Mouse (Mus musculus): ENCODE results near the gene Zfp366. TPM values are rescaled to one million over a fixed set of nuclear protein-coding genes. Genes with fewer than 3 reads are reported as not detected.
A peak's percentile ranks its signal among the peaks of the same experiment; 100 is the strongest.
"Not testable (repeated sequence)": the region's sequence is repeated elsewhere in the genome, so short reads cannot be mapped to it uniquely, and the experiment has no call there.

Zfp366 gene
- polyA plus RNA-seq (2015; fragmentation: Nextera tagmentation; extraction: Ambion mirVana): 0.27 and 0.55 TPM in 2 replicates

- no peak for DNase-seq (ENCODE audit: low spot score)
Observed at GRCm38 (mm10) chr13:99184155-99184886, at the start of gene Zfp366. TSS of gene Zfp366 (plus strand) at chr13:99184823.

DNA sequence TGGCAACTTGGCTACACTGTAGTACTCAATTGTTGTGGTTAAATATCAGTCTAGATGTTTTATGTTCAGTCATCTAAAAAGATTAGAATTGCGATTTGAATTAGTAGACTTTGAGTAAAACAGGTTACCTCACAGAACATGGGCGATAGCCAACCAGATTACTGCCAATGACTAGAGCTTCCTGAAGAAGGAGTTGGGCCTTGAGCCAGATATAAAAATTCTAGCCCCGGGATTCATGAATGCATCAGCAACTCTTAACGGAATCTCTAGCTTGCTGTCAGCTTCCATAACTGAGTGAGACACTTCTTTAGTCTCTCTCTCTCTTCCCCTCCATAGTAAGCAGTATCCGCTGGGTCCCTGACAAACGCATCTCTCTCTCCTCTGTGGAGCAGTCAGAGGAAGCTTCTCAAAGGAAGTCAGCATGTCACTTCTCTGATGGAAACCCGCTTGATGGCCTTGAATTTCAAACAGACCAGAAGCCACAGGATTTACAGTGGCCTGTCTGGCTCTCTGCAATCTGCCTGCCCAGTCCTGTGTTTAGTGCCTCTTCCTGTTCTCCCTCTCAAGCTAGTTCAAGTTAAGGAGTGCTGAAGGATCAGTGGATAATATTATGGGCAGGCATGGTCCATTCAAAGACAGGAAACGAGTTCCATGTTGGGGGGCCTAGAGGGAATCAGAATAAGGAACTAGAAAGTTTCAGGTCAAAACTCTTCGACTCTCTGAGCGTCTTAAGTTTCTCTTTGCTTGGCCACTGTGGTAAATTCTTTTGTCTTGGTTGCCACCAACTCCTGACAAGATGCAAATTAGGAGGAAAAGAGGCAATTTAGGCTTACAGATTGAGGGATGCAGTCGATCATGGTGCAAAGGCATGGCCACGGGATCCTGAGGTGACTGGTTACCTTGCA is 46.0 kb upstream of the Zfp366 start:
- DNase-seq (ENCODE audit: low spot score): no peak

- DNase-seq (ENCODE audit: low spot score): peak; percentile 13
Observed at GRCm38 (mm10) chr13:99146355-99146871, 38.2 kb upstream of the Zfp366 start.

GRCm38 (mm10) chr13:99147645-99148111 is 36.9 kb upstream of the Zfp366 start:
- no peak for DNase-seq (ENCODE audit: low spot score)

- no peak for DNase-seq (ENCODE audit: low spot score)
Observed at GRCm38 (mm10) chr13:99149551-99150305, 34.9 kb upstream of the Zfp366 start.

- DNase-seq (ENCODE audit: low spot score): no peak
Observed at GRCm38 (mm10) chr13:99150626-99151025, 34.0 kb upstream of the Zfp366 start.

- no peak for DNase-seq (ENCODE audit: low spot score)
Observed at GRCm38 (mm10) chr13:99151121-99151520, 33.5 kb upstream of the Zfp366 start.

GRCm38 (mm10) chr13:99152305-99152930 is 32.2 kb upstream of the Zfp366 start:
- DNase-seq (ENCODE audit: low spot score): no peak

DNA sequence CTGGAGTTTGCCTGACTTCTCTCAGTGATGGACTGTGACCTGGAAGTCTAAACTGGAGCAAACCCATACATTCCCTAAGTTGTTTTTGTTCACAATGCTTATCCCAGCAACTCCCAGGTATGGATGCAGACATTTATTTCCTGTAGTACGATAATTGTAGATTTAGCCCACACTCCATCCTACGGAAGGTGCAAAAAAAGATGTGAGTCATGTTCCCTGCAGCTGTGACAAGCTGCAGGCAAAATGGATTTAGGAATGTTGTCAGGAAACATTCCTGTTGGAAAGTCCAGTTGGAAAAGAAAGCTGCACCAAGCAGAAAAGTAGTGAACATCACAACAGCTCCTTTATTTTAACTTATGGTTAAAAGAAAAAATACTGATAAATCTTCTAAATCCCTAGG is 26.9 kb upstream of the Zfp366 start:
- DNase-seq (ENCODE audit: low spot score): no peak

DNA sequence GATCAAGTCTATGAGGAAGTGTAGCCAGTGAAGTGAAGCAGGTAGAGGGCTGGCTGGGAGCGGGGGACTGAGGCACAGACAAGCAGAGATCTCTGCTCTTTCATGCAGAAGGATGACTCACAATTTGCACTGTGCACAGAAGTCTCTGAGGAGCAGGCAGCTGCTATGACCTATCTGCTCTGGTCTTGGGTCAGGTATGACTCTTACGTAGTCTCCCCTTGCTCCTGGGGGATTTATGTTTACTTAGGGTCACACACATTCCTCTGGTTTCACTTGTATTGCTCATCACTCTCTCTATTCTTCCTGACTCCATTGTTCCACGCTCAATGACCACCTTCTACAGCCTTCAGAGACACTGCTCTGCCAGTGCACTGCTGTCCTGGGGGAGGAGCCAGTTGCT is 25.9 kb upstream of the Zfp366 start:
- DNase-seq (ENCODE audit: low spot score): no peak

DNA sequence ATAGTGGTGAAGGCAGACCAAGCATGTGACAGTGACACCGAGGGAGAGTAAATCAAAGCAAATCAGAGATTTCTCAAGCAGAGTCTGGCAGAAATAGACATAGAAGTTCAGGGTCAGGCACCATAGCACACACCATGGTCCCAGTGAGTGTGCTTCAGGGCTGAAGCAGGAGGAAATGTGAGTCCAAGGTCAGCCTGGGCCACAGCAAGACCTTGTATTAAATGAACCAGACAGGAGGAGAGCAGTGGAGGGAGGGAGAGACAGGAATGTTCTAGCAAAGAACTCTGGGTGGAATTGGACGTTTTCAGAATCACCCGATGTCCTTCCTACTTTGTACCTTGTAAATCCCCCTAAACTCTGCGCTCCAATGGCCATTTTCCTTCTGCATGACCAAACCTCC is 21.6 kb upstream of the Zfp366 start:
- no peak for DNase-seq (ENCODE audit: low spot score)

DNA sequence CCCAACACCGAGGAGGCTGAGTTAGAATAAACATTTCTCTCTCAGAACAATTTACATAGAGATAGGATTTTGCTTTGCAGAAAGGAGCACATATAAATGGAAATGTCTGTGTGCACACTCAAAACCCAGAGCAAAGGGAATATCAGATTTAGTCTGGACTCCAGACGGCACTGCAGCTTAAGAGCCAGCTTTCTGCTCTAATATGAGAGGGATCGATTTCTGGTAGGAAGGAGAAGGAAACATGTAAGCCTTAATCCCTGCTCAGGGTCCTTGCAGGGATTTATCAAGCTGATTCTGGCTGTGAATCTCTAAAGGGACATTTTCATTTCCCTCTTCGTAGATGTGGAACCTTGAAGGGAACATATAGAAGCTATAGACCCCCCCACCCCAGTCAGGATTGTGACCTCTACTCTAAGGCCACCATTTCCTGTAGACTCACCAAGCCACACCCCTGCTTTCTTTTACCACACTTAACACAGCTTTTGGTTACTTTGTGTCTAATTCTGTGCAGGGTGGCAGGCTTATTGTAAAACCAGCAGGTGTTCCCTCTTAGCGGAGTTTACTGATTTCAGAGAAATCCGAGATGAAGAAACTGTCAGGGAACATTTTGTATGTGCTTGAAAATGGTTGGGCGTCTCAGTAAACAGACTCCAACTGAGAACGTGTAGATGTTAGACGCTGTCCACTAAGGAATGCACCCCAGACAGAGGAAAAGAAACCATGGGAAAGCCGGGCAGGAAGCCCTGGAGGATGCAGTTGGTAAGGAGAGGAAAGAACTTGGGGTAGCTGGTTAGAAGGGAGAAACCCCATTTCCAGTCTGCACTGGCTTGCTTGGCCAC is 20.9 kb upstream of the Zfp366 start:
- no peak for DNase-seq (ENCODE audit: low spot score)

DNA sequence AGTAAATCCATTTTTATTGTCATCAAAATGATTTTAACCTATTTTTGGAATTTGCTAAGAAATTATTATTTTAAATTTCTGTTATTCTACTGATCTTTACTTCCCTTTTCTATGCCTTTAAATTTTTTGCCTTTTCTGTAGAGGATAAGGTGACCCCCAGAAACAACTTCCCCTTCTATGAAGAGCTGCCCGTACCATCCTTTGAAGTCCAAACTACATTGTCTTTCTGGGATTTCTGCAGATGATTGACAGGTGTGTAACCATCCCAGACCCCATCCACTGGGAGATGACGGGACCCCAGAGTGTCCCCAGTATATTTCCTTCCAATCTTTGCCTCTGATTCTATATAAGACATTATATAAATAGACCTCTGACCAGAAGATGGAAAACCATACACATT is 20.3 kb upstream of the Zfp366 start:
- DNase-seq (ENCODE audit: low spot score): no peak

GRCm38 (mm10) chr13:99169401-99169800 is 15.2 kb upstream of the Zfp366 start:
- no peak for DNase-seq (ENCODE audit: low spot score)

- no peak for DNase-seq (ENCODE audit: low spot score)
Observed at GRCm38 (mm10) chr13:99170337-99170736, 14.3 kb upstream of the Zfp366 start.

GRCm38 (mm10) chr13:99173849-99174248 is 10.8 kb upstream of the Zfp366 start:
- DNase-seq (ENCODE audit: low spot score): no peak

DNA sequence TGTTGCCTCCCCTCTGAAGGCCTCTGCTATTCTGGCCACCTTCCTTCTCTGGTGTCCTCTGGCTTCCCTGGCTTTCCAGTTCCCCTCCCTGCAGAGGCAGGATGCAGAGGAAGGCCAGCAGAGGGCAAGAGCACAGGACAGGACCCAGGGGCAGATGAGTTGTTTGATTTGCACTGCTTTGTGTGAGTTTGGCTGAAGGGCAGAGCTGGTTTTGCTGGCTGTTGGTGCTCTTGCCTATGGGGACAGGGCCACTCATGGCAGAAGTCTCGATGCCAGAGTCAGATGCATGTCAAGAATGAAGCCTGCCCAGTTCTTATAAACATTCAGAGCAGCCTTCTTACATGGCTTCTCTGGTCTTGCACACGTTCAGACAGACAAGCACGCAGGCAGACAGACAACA is 1.8 kb upstream of the Zfp366 start:
- not testable (repeated sequence) for DNase-seq (ENCODE audit: low spot score)

DNA sequence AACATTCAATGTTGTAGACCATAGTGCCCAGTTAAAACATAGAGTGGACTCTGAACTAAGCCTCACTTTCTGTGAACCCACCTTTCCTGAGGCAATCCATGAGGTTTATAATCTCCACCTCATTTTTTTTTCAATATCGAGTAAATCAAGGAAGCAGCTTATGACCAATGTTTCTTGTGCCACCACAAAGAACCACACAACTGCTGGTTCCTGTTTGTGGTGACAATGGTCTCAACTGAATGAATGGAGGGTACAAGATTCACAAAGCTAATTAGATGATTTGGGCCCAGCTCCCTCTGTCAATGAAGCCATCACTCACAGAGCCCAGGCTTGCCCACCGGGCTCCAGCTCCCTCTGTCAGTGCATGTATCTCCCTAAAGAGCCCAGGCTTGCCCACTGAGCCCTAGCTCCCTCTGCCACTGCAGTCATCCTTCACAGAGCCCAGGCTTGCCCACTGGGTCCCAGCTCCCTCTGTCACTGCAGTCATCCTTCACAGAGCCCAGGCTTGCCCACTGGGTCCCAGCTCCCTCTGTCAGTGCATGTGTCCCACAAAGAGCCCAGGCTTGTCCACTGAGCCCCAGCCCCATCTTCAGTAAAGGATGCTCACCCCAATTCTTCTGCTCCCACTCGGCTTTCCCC is 1.2 kb upstream of the Zfp366 start:
- DNase-seq (ENCODE audit: low spot score): no peak

DNA sequence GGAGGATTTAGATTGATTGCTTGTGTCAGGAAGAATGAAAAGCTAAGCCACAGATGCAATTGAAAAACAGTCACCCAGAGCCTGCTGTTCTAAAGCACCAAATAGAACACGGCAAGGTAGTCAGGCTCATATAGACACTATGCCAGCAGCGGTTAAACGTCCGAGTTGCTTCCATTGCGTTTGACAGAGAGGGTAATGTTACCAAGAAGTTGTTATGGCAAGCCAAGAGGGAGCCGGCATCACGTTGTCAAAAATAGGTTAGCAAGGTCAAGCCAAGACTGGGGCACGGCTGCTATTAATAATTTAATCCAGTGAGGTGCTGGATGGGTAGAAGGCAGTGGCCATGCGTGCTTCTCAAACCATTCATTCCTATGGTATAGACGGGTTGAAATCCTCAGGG is 950 bp downstream of the Zfp366 start:
- no peak for DNase-seq (ENCODE audit: low spot score)
